Mouse (Mus musculus) adrenal gland, postnatal 14 days (tissue): ENCODE data around the gene Vipas39. TPM values are rescaled to one million over a fixed set of nuclear protein-coding genes. Genes with fewer than 3 reads are reported as not detected.

ENCODE experiments used
- DNase-seq: peaks from one replicate; pipeline ENCODE4 v3.0.0; 2021; ENCODE audit warnings: mixed read lengths
- microRNA-seq, 2 experiments: library from miRNA; unstranded; fragments of <30 nt; microRNA quantifications; one replicate each; pipeline ENCODE4 v1.2.0; 2021
- total RNA-seq: library from RNA; stranded (reverse); gene quantifications from 2 replicates; pipeline ENCODE4 v1.2.3, GENCODE M21; 2021

The Vipas39 gene
- total RNA-seq, 1 experiment from 2014 or later = 35.6 TPM

DNA sequence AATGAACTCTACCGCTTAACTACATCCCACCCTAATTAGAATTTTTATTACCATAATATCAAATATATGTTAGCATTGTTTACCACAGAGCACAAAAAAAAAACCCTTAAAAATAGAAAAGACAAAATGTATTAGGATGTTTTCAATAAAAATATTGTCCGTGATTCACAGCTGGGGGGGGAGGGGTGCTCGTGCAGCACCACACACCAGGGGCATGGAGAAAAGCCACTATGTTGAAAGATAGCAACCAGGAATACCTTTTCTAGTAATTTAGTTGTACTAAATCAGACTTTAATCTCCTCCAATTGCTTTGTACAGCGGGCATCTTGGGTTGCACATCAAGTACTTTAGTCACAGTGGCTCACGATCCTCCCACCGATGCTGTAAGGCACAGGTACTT lies 67.3 kb downstream of the Vipas39 start:
- peak; percentile 23 for DNase-seq

DNA sequence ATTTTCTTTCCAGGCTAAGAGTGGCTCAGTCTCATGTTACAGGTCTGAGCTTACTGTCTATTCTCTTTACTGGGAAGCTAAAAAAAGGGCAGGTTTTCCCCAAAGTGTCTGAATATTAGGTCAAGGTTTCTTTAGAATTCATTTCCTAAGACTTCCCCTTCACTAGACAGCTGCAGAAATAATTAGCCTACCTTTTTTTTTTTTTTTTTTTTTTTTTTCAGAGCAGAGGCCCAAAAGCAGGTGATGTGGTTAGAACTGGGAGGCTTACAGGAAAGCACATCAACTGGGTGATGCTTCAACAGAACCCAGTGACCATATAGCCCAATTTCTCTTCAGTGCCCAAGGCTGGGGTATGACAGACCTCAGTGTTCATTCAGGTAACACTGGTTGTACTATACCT lies 69.7 kb downstream of the Vipas39 start:
- DNase-seq = no peak

DNA sequence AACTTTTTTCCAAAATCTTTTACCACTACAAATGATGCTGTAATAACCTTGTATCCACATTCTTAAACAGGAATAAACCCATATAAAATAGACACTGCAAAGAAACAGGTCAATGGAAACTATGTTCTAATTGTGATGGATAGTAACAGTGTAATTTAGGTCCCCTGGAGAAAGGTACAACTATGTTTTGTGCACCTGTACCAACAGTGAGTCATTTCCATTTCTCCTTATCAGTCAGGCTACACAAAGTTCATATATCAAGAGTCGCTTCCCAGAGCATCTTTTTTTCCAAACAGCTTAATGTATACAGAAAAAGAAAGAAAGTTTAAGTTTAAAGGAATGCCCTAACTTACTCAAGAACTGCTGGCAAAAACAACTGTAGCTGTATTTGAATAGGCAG lies 71.0 kb downstream of the Vipas39 start:
- DNase-seq = no peak

DNA sequence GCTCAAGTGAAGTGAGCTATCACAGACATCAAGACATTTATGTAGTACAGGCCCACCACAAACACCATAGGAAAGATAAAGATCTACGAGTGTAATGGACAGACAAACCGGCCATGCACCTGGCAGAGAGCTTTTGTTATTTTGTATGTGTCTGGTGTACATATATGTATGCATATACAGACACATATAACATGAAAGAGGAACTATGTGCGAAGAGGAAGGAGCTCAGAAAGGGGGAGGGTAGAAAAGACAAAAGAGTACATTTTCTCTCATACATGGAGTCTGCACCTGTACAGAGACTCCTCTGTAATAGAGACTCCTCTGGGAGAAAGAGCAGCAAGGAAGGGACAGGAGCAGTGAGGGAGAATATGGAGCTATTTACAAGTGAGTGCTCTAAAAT lies 73.0 kb downstream of the Vipas39 start:
- no peak for DNase-seq

Small RNA genes within 50 kb of the gene (microRNA-seq; reads per million reads assigned to microRNA genes)
- 0 to 0.43 reads per million in 2 experiments for gene Gm47293

Other genes starting within 250 kb of the Vipas39 start
- gene Tmem63c, start 244.9 kb downstream of the Vipas39 start, total RNA-seq = 1.3 and 1.4 TPM in 2 replicates
- 0.41 and 0.60 TPM in 2 replicates for gene Ngb, start 163.7 kb downstream of the Vipas39 start, total RNA-seq
- gene Gstz1, start 119.1 kb downstream of the Vipas39 start, total RNA-seq = 86.3 and 153 TPM in 2 replicates
- 13.2 and 14.7 TPM in 2 replicates for gene Pomt2, start 118.3 kb downstream of the Vipas39 start, total RNA-seq
- gene Samd15, start 66.5 kb downstream of the Vipas39 start, total RNA-seq = 2.0 and 2.7 TPM in 2 replicates
- gene Tmed8, start 65.8 kb downstream of the Vipas39 start, total RNA-seq = 22.6 and 23.4 TPM in 2 replicates
- 0.33 and 0.90 TPM in 2 replicates for gene Noxred1, start 27.5 kb downstream of the Vipas39 start, total RNA-seq
- 139 and 160 TPM in 2 replicates for gene Ahsa1, start 223 bp upstream of the Vipas39 start, total RNA-seq
- gene Ism2, start 33.4 kb upstream of the Vipas39 start, total RNA-seq = 0.34 TPM in 1 of 2 replicates, not detected in the other
- gene Sptlc2, start 122.1 kb upstream of the Vipas39 start, total RNA-seq = 174 and 200 TPM in 2 replicates
- gene Slirp, start 177.6 kb upstream of the Vipas39 start, total RNA-seq = 155 and 158 TPM in 2 replicates
- 21.7 and 23.6 TPM in 2 replicates for gene Alkbh1, start 177.8 kb upstream of the Vipas39 start, total RNA-seq
- gene Snw1, start 206.0 kb upstream of the Vipas39 start, total RNA-seq = 63.3 and 67.8 TPM in 2 replicates
- not detected in 2 replicates for gene Gm5788, start 228.5 kb upstream of the Vipas39 start, total RNA-seq
- gene Gm8300, start 248.1 kb upstream of the Vipas39 start, total RNA-seq = not detected in 2 replicates